Mouse (Mus musculus): Measurements from ENCODE around the gene Dennd4b.

- TF ChIP-seq CTCF (IDR thresholded peaks at IDR 0.05; ENCODE audit: insufficient read depth, low read depth, low read length) (no peak; the same call in 1 of the 2 replicates), POLR2A (IDR thresholded peaks at IDR 0.05; ENCODE audit: insufficient read depth, low read depth, low read length) (no peak)
Measured at GRCm38 (mm10) chr3:90254419-90255193, 10.4 kb upstream of the Dennd4b start.

Measured in olfactory bulb, adult 2 months (tissue).